10 mouse cellular contexts compared by ENCODE assay signal in the genomic region with DNA sequence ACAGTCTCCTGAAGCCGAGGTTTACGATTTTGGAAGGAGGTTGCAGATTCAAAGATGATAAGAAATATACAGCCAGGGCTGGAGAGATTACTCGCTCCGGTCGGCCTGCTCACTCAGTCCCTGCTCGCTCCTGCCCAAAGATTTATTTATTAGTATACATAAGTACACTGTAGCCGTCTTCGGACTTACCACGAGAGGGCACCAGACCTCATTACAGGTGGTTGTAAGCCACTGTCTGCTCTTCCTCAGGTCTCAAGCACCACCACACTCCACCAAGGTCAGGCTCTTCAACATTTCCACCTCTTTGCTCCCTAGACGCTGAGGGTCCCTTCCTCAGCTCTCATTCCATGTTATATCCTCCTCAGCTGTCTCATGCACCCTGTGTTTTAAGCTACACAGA. TPM values are rescaled to one million over a fixed set of nuclear protein-coding genes. Genes with fewer than 3 reads are reported as not detected.
DNase-seq lines count a peak whose midpoint lies in the region.
"Not testable (repeated sequence)": the region's sequence is repeated elsewhere in the genome, so short reads cannot be mapped to it uniquely, and the experiment has no call there.
"Had no signal": no experiment of that assay in that cellular context is flagged by ENCODE, and none has a peak within 500 bp of the region (broad histone marks: within the 10 kb centered on the region; RNA-seq: fewer than 3 reads in every experiment).

No protein-coding gene starts in this region.

- intact Hi-C loops in left cerebral cortex, postnatal 4 days (cut with DNase I), result not testable (repeated sequence)

- peak; percentile 58 for DNase-seq in MN1 (ENCODE audit: low spot score)
- peak; percentile 60 for DNase-seq in cerebellum, adult 9-11 months
- peak; percentile 43 to 52 for DNase-seq in gastrocnemius, adult 8-10 months (ENCODE audit: low spot score in 2 of 2)
- DNase-seq in kidney, adult 11 months, result peak; percentile 77
- DNase-seq in left cerebral cortex, postnatal 4 days, result peak; percentile 68
- DNase-seq in lung, postnatal 4 days, result peak; percentile 63 to 74
- DNase-seq in spleen, adult 12 weeks (ENCODE audit: low spot score), result peak; percentile 10
- DNase-seq in urinary bladder, postnatal 36 days (ENCODE audit: low spot score in 2 of 2), result peak; percentile 49 to 62

RNA-seq across cellular contexts. Expression of gene Mettl7a3, which starts 3.1 kb away (rescaled TPM):
- under 1 TPM in 3 of 4 experiments, not detected in 1; 0.17 to 0.43 (median 0.22) TPM for total RNA-seq in gastrocnemius, adult 8-10 months (2022)
- under 1 TPM in 1 of 2 experiments, not detected in 1; 0.34 TPM for total RNA-seq in left cerebral cortex, postnatal 4 days (2021)

RNA-seq across cellular contexts. Expression of gene Methig1, which starts 15.1 kb away (rescaled TPM):
- under 1 TPM in 1 of 4 experiments, not detected in 3; 0.45 TPM for total RNA-seq in gastrocnemius, adult 8-10 months (2022)
- total RNA-seq in left cerebral cortex, postnatal 4 days (2021), result not detected
- total RNA-seq: heart, postnatal 25 days; left cerebral cortex, postnatal 36 days had no signal

RNA-seq across cellular contexts. Expression of gene Mettl7a2, which starts 15.2 kb away (rescaled TPM):
- 1 to 10 TPM in 1 of 4 experiments, under 1 TPM in 3; 0.77 to 1.0 (median 0.91) TPM for total RNA-seq in gastrocnemius, adult 8-10 months (2022)
- total RNA-seq in left cerebral cortex, postnatal 4 days (2021), result under 1 TPM; 0.24 to 0.38 TPM

RNA-seq across cellular contexts. Expression of gene Higd1c, which starts 26.5 kb away (rescaled TPM):
- total RNA-seq in gastrocnemius, adult 8-10 months (2022), result not detected
- total RNA-seq in left cerebral cortex, postnatal 4 days (2021), result not detected
- total RNA-seq: heart, postnatal 25 days; left cerebral cortex, postnatal 36 days had no signal

RNA-seq across cellular contexts. Expression of gene Mettl7a1, which starts 33.9 kb away (rescaled TPM):
- 10 to 100 TPM; 37.7 to 45.7 (median 44.6) TPM for total RNA-seq in gastrocnemius, adult 8-10 months (2022)
- 1 to 10 TPM; 6.0 to 6.5 TPM for total RNA-seq in left cerebral cortex, postnatal 4 days (2021)

Comparison
In these comparisons a context has a peak if more than half of its experiments do, and no peak if none do; other contexts are left out.
1. Peak in every context shown above with its lines: DNase-seq.
2. DNase-seq: peak in every context shown above with its lines; median percentile 77 in kidney, adult 11 months; 68 in lung, postnatal 4 days; 68 in left cerebral cortex, postnatal 4 days; 60 in cerebellum, adult 9-11 months; 58 in MN1; 56 in urinary bladder, postnatal 36 days; 48 in gastrocnemius, adult 8-10 months; 10 in spleen, adult 12 weeks.